Mouse (Mus musculus): Measurements from ENCODE around the gene Traf6. TPM values are rescaled to one million over a fixed set of nuclear protein-coding genes. Genes with fewer than 3 reads are reported as not detected.
"Not testable (repeated sequence)": the region's sequence is repeated elsewhere in the genome, so short reads cannot be mapped to it uniquely, and the experiment has no call there.

Gene Traf6
- polyA plus RNA-seq, 1 experiment from 2014 or later: 7.1 TPM

DNA sequence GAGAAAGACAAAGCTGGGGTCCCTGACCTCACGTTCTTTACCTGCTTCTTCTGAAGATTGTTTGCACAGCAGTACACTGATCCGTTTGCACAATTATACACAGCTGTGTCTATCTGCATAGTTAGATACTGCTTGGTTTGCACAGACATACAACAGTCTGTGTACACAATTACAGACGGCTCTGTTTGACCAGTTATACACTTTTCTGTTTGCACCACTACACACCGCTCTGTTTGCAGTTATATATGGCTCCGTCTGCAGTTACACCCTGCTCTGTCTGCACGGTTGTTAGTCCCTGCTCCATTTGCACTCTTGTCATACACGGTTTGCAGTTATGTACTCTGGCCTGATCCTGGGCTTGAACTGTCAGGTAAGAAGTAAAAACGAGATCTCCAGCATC, 63.4 kb downstream of the Traf6 start:
- Histone ChIP-seq H3K36me3 (ENCODE audit: control insufficient read depth, insufficient read depth, low read length) (no peaks in the 10 kb centered on the region), H3K9ac (ENCODE audit: low read depth, low read length) (no peak overlapping the region), H3K4me2 (ENCODE audit: low read depth, low read length) (no peak overlapping the region), H3K9me3 (ENCODE audit: control insufficient read depth, low read length) (no peaks in the 10 kb centered on the region), H3K27ac (ENCODE audit: low read length) (no peak overlapping the region), H3K27me3 (replicated peaks; ENCODE audit: control insufficient read depth, insufficient read depth, low read length) (no peaks in the 10 kb centered on the region), H3K4me3 (ENCODE audit: low read length) (no peak overlapping the region), H3K4me1 (ENCODE audit: control insufficient read depth, insufficient read depth, low read length) (no peaks in the 10 kb centered on the region)
- WGBS: 56% methylated on average over 8 of the region's 8 CpGs
- no peak for ATAC-seq

DNA sequence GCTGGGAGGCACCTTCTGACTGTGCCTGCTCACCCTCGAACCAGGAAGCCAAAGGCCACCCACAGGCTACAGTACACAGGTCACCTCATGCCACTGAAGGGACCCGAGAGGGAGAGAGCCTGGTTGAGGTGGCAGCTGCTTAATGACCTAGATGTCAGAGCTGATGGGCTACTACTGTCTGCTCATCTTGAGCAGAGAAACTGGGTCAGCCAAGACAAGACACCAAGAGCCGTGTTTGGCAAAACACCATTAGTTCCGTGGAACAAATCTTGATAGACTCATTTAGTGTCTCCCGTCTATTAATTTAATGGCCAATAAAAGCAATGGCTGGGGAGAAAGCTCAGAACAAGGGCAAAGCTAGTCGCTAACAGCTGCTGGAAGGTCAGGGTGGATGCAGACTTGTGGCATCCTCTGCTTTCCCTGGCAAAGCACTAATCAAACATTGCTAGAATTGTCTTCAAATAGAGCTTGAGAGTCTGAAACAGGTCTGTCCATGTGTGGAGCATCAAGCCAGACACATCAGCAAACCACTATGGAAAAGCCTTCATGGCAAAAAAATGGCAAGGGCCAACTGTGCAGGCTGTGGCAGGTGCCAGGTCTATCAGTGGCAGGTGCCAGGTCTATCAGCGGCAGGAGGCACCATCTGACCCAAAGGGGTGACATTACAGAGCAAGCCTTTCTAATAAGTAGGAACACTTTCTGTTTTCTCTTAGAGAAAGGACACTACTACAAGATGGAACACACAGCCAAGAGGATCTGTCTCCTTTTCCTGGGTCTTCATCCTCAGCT, 64.0 kb downstream of the Traf6 start:
- Histone ChIP-seq H3K9ac (ENCODE audit: low read depth, low read length) (no peak overlapping the region), H3K27ac (ENCODE audit: low read length) (no peak overlapping the region), H3K4me2 (ENCODE audit: low read depth, low read length) (no peak overlapping the region), H3K9me3 (ENCODE audit: control insufficient read depth, low read length) (no peaks in the 10 kb centered on the region), H3K4me1 (ENCODE audit: control insufficient read depth, insufficient read depth, low read length) (no peaks in the 10 kb centered on the region), H3K4me3 (ENCODE audit: low read length) (no peak overlapping the region), H3K36me3 (ENCODE audit: control insufficient read depth, insufficient read depth, low read length) (no peaks in the 10 kb centered on the region), H3K27me3 (replicated peaks; ENCODE audit: control insufficient read depth, insufficient read depth, low read length) (no peaks in the 10 kb centered on the region)
- no peak for ATAC-seq
- 67% methylated on average over 7 of the region's 7 CpGs for WGBS

DNA sequence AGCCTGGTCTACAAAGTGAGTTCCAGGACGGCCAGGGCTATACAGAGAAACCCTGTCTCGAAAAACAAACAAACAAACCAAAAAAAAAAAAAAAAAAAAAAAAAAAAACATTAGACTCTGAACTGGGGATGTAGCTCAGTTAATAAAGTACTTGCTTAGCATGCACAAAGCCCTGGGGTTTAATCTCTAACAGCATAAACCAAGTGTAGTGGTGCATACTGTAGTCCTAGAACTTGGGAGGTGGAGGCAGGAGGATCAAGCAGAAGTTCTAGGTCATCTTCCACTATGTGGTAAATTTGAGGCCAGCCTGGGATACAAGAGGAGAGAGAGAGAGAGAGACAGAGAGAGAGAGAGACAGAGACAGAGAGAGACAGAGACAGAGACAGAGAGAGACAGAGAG, 67.4 kb downstream of the Traf6 start:
- WGBS: 100% methylated on average over 2 of the region's 2 CpGs
- H3K36me3 ChIP-seq (ENCODE audit: control insufficient read depth, insufficient read depth, low read length); H3K4me2 ChIP-seq (ENCODE audit: low read depth, low read length); H3K4me3 ChIP-seq (ENCODE audit: low read length); H3K27ac ChIP-seq (ENCODE audit: low read length); ATAC-seq; H3K9ac ChIP-seq (ENCODE audit: low read depth, low read length); H3K27me3 ChIP-seq (replicated peaks; ENCODE audit: control insufficient read depth, insufficient read depth, low read length); H3K4me1 ChIP-seq (ENCODE audit: control insufficient read depth, insufficient read depth, low read length); H3K9me3 ChIP-seq (ENCODE audit: control insufficient read depth, low read length): not testable (repeated sequence)

DNA sequence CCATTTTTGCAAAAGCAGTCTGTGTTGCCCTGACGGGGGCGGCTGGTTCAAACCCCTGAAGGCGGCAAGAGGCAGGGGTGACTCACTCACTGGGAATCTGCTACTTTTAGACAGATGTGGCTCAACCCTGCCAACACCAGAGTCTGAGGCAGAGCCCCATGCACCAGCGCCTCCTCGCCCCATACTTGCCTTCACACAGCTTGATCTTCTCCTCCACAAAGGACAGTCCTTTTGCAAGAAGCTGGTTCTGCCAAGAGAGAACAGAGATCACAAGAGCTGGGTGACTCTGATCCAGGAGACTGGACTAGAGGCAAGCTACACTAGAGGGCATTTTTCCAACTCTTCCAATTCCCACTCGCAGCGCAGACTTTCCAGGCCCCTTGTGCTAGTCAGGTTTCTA, 68.3 kb downstream of the Traf6 start:
- no peak overlapping the region for H3K9ac ChIP-seq (ENCODE audit: low read depth, low read length)
- no peaks in the 10 kb centered on the region for H3K9me3 ChIP-seq (ENCODE audit: control insufficient read depth, low read length)
- no peak overlapping the region for H3K4me3 ChIP-seq (ENCODE audit: low read length)
- H3K27me3 ChIP-seq (replicated peaks; ENCODE audit: control insufficient read depth, insufficient read depth, low read length): no peaks in the 10 kb centered on the region
- WGBS: 89% methylated on average over 7 of the region's 7 CpGs
- H3K4me2 ChIP-seq (ENCODE audit: low read depth, low read length): no peak overlapping the region
- no peak overlapping the region for H3K27ac ChIP-seq (ENCODE audit: low read length)
- no peaks in the 10 kb centered on the region for H3K36me3 ChIP-seq (ENCODE audit: control insufficient read depth, insufficient read depth, low read length)
- ATAC-seq: no peak
- H3K4me1 ChIP-seq (ENCODE audit: control insufficient read depth, insufficient read depth, low read length): 0 out of 2 replicates have a peak, but pooled peaks cover 3% of the 10 kb centered on the region

Other genes starting within 250 kb of the Traf6 start
- 0.04 and 0.06 TPM in 2 replicates for gene Rag2, start 53.7 kb upstream of the Traf6 start, polyA plus RNA-seq (2015; fragmentation: Nextera tagmentation; extraction: Ambion mirVana)
- gene Rag1, start 28.9 kb upstream of the Traf6 start, polyA plus RNA-seq (2015; fragmentation: Nextera tagmentation; extraction: Ambion mirVana): 0.01 and 0.04 TPM in 2 replicates
- 46.4 and 49.2 TPM in 2 replicates for gene B230118H07Rik, start 28.9 kb upstream of the Traf6 start, polyA plus RNA-seq (2015; fragmentation: Nextera tagmentation; extraction: Ambion mirVana)
- 23.9 and 31.0 TPM in 2 replicates for gene Prr5l, start 204.6 kb downstream of the Traf6 start, polyA plus RNA-seq (2015; fragmentation: Nextera tagmentation; extraction: Ambion mirVana)
- gene Commd9, start 207.8 kb downstream of the Traf6 start, polyA plus RNA-seq (2015; fragmentation: Nextera tagmentation; extraction: Ambion mirVana): 79.1 and 82.8 TPM in 2 replicates

Measured in intestine, embryonic 16.5 days (tissue).